Mouse (Mus musculus) heart, adult 2 months (tissue): ENCODE data around the gene Lpar1. TPM values are rescaled to one million over a fixed set of nuclear protein-coding genes. Genes with fewer than 3 reads are reported as not detected.

ENCODE experiments used
- DNase-seq, 2 experiments: peaks; one replicate each; pipeline ENCODE4 v3.0.0; 2021
- H3K27ac ChIP-seq: fragments of 200-600 bp; 2 replicates; pipeline ENCODE4 v1.8.1; 2022
- H3K27me3 ChIP-seq: fragments of 200-500 bp; 2 replicates; pipeline ENCODE4 v1.6.1; 2012; ENCODE audit warnings: mild to moderate bottlenecking, low read length, inconsistent platforms, mixed read lengths; ENCODE audit not compliant: control insufficient read depth, insufficient read depth
- H3K36me3 ChIP-seq: fragments of 200-500 bp; 2 replicates; pipeline ENCODE4 v1.6.1; 2012; ENCODE audit warnings: low read length, inconsistent platforms; ENCODE audit not compliant: control insufficient read depth, insufficient read depth
- H3K4me1 ChIP-seq: fragments of 200-500 bp; 2 replicates; pipeline ENCODE4 v1.6.1; 2011; ENCODE audit warnings: low read length; ENCODE audit not compliant: control insufficient read depth, insufficient read depth
- H3K4me3 ChIP-seq: fragments of 200-600 bp; 2 replicates; pipeline ENCODE4 v1.8.1; 2022
- H3K79me2 ChIP-seq: fragments of 200-500 bp; replicated peaks from 2 replicates; pipeline ENCODE4 v1.6.1; 2012; ENCODE audit warnings: mild to moderate bottlenecking, inconsistent platforms, low read length, moderate library complexity, mixed read lengths; ENCODE audit not compliant: control insufficient read depth, insufficient read depth
- H3K9ac ChIP-seq: fragments of 200-500 bp; 2 replicates; pipeline ENCODE4 v1.6.1; 2012; ENCODE audit warnings: low read depth, mild to moderate bottlenecking, control low read depth, inconsistent platforms, low read length, mixed read lengths
- CTCF ChIP-seq: fragments of 200-600 bp; IDR thresholded peaks from 2 replicates; pipeline ENCODE4 v1.8.1; 2022; ENCODE audit warnings: antibody characterized with exemption, mild to moderate bottlenecking, moderate library complexity
- EP300 ChIP-seq: fragments of 200-500 bp; IDR thresholded peaks from 2 replicates; pipeline ENCODE4 v1.6.1; 2011; ENCODE audit warnings: low read depth, low read length, control low read depth; ENCODE audit not compliant: insufficient read depth
- POLR2A ChIP-seq: fragments of 200-500 bp; IDR thresholded peaks from 2 replicates; pipeline ENCODE4 v1.6.1; 2011; ENCODE audit warnings: mild to moderate bottlenecking, low read depth, low read length, control low read depth; ENCODE audit not compliant: insufficient read depth
- WGBS: fragments of 180-500 bp; shearing (Covaris S2); methylation state at CpG from one replicate; pipeline ENCODE4 v1.1.7; 2018; 5-methylcytosine and 5-hydroxymethylcytosine counted together
- intact Hi-C: fragments of 180-260 bp; cut with DNase I; formaldehyde crosslinking; loops from one replicate; pipeline ENCODE4 v1.15.1; 2025
- polyA plus RNA-seq: library from polyadenylated mRNA; depleted of rRNA; stranded (reverse); fragments of >200 nt; gene quantifications from 2 replicates; pipeline ENCODE4 v1.2.3, GENCODE M21; 2012
- total RNA-seq, 2 experiments: library from RNA; stranded (reverse); gene quantifications; 2 replicates each; pipeline ENCODE4 v1.2.3; 2021

Gene Lpar1
- total and polyA plus RNA-seq, 3 experiments: 8.0 to 15.8 (median 10.7) TPM

- TF ChIP-seq EP300: no peak
- TF ChIP-seq POLR2A: no peak
- TF ChIP-seq CTCF: no peak
- Histone ChIP-seq H3K79me2 (no peaks in the 10 kb centered on the region), H3K4me3 (no peak overlapping the region), H3K27me3 (no peaks in the 10 kb centered on the region), H3K9ac (no peak overlapping the region), H3K4me1 (peaks cover 1% of the 10 kb centered on the region; the same call in 1 of the 2 replicates), H3K27ac (no peak overlapping the region), H3K36me3 (no peaks in the 10 kb centered on the region)
- DNase-seq: peak; percentile 35 to 36
- WGBS: 55% methylated on average over 8 of the region's 8 CpGs
- intact Hi-C loops: no loop called here
Observed at GRCm38 (mm10) chr4:58568486-58568885, 14.8 kb upstream of the Lpar1 start.

- H3K36me3 ChIP-seq: no peaks in the 10 kb centered on the region
- DNase-seq: no peak
- H3K79me2 ChIP-seq: no peaks in the 10 kb centered on the region
- intact Hi-C loops: no loop called here
- no peak overlapping the region for H3K27ac ChIP-seq
- no peak overlapping the region for H3K4me3 ChIP-seq
- H3K9ac ChIP-seq: no peak overlapping the region
- H3K4me1 ChIP-seq: no peaks in the 10 kb centered on the region
- no peaks in the 10 kb centered on the region for H3K27me3 ChIP-seq
- 76% methylated on average over 1 of the region's 1 CpGs for WGBS
- TF ChIP-seq POLR2A: no peak
Observed at GRCm38 (mm10) chr4:58562776-58563175, 9.1 kb upstream of the Lpar1 start.

DNA sequence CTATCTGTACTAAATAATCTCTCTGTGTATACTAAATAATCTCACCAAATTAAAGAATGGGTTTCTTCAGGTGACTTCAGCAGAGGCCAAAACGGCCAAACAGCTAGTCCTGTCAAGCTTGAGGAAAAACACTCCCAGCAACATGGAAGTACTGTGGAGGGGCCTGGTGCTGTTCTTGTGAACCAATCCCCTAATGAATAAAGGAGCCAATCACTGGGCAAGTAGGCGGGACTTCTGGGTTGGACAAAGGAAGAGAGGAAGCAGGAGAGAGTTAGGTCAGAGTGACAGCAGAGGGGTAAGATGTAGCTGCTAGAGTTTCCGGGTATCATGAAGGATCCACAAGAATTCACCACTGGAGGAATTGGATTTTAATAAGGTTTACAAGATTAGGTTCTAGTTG is 3.3 kb upstream of the Lpar1 start:
- no peaks in the 10 kb centered on the region for H3K36me3 ChIP-seq
- H3K27ac ChIP-seq: no peak overlapping the region
- H3K9ac ChIP-seq: no peak overlapping the region
- 71% methylated on average over 3 of the region's 3 CpGs for WGBS
- intact Hi-C loops: loop anchor here (10.0 kb wide), 1 partner anchor 108 kb away; no protein-coding TSS in a partner anchor
- TF ChIP-seq CTCF: no peak
- no peak for TF ChIP-seq POLR2A
- no peak for TF ChIP-seq EP300
- no peak overlapping the region for H3K4me3 ChIP-seq
- H3K4me1 ChIP-seq: no peaks in the 10 kb centered on the region
- DNase-seq: no peak
- H3K27me3 ChIP-seq: peaks cover 4% of the 10 kb centered on the region; the same call in 1 of the 2 replicates
- no peaks in the 10 kb centered on the region for H3K79me2 ChIP-seq

- H3K4me3 ChIP-seq: no peak overlapping the region
- no peak overlapping the region for H3K9ac ChIP-seq
Observed at GRCm38 (mm10) chr4:58554359-58554838, 701 bp upstream of the Lpar1 start.

GRCm38 (mm10) chr4:58552731-58553630 is 717 bp downstream of the Lpar1 start:
- H3K4me3 ChIP-seq: peak overlapping the region; percentile 61
- H3K79me2 ChIP-seq: no peaks in the 10 kb centered on the region
- peak; percentile 84 to 85 for DNase-seq
- H3K27ac ChIP-seq: peak overlapping the region; percentile 74
- H3K4me1 ChIP-seq: no peaks in the 10 kb centered on the region; the same call in 1 of the 2 replicates
- WGBS: 2% methylated on average over 71 of the region's 71 CpGs
- intact Hi-C loops: loop anchor here (5.0 to 10.0 kb wide), 3 partner anchors 112 to 194 kb away; no protein-coding TSS in a partner anchor
- H3K9ac ChIP-seq: peak overlapping the region; percentile 78
- peaks cover 4% of the 10 kb centered on the region; the same call in 1 of the 2 replicates for H3K27me3 ChIP-seq
- H3K36me3 ChIP-seq: no peaks in the 10 kb centered on the region
- TF ChIP-seq CTCF (peak; percentile 53), EP300 (no peak)

More at GRCm38 (mm10) chr4:58554359-58554838, 701 bp upstream of the Lpar1 start:
- intact Hi-C loops: loop anchor here (5.0 to 10.0 kb wide), 3 partner anchors 110 to 193 kb away; no protein-coding TSS in a partner anchor
- no peak overlapping the region for H3K27ac ChIP-seq
- 57% methylated on average over 10 of the region's 10 CpGs for WGBS
- no peak for DNase-seq
- H3K4me1 ChIP-seq: no peaks in the 10 kb centered on the region
- TF ChIP-seq POLR2A: no peak
- no peak for TF ChIP-seq EP300
- TF ChIP-seq CTCF: no peak
- H3K79me2 ChIP-seq: no peaks in the 10 kb centered on the region
- peaks cover 4% of the 10 kb centered on the region; the same call in 1 of the 2 replicates for H3K27me3 ChIP-seq
- no peaks in the 10 kb centered on the region for H3K36me3 ChIP-seq

DNA sequence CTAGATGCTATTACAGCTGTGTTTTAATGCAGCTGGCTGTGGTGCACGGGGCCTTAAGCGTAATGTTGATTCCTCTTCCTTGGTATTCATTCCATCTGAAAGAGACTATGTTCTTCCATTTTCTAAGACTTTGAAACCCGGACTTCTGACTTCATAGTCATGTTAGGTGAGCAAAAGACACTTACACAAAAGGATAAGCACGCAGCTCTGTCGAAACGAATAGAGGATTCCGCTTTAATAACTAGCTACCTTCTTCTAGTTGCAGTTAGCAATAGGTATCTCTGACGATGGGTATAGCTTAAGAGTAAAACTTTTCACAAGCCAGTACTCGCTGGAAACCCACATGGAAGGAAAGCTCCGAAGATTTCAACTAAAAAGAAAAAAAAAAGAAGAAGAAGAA is 1.5 kb downstream of the Lpar1 start:
- H3K9ac ChIP-seq: no peak overlapping the region
- 37% methylated on average over 10 of the region's 10 CpGs for WGBS
- TF ChIP-seq POLR2A: no peak
- TF ChIP-seq EP300: no peak
- no peak for TF ChIP-seq CTCF

More for the DNA sequence above, 1.5 kb downstream of the Lpar1 start:
- Histone ChIP-seq H3K27me3 (peaks cover 4% of the 10 kb centered on the region; the same call in 1 of the 2 replicates), H3K4me3 (peak overlapping the region; percentile 61), H3K4me1 (no peaks in the 10 kb centered on the region; the same call in 1 of the 2 replicates), H3K27ac (peak overlapping the region; percentile 74), H3K36me3 (no peaks in the 10 kb centered on the region; the same call in 1 of the 2 replicates), H3K79me2 (no peaks in the 10 kb centered on the region)
- DNase-seq: no peak
- intact Hi-C loops: loop anchor here (5.0 to 10.0 kb wide), 3 partner anchors 113 to 195 kb away; no protein-coding TSS in a partner anchor
